Mouse (Mus musculus) colon, adult 2 months (tissue): ENCODE data around the gene 1700125H20Rik. TPM values are rescaled to one million over a fixed set of nuclear protein-coding genes. Genes with fewer than 3 reads are reported as not detected.

Experiments
- polyA plus RNA-seq: library from polyadenylated mRNA; depleted of rRNA; stranded (reverse); fragments of >200 nt; gene quantifications from 2 replicates; pipeline ENCODE4 v1.2.3, GENCODE M21; 2012; rRNA removed

1700125H20Rik gene
- not detected in 2 replicates for polyA plus RNA-seq

GRCm38 (mm10) chr11:85170058-85170740, at the start of gene 1700125H20Rik:
Gene 1700125H20Rik (plus strand): TSS chr11:85170404.

GRCm38 (mm10) chr11:85139581-85140540, 30.3 kb upstream of the 1700125H20Rik start, which contains the start of gene Usp32:
Gene Usp32 (minus strand): TSS chr11:85140161.

Other genes with a start within 250 kb of the 1700125H20Rik start
- gene Car4, start 212.6 kb upstream of the 1700125H20Rik start, polyA plus RNA-seq, result 468 and 519 TPM in 2 replicates
- 2.6 and 3.2 TPM in 2 replicates for gene Usp32, start 30.2 kb upstream of the 1700125H20Rik start, polyA plus RNA-seq
- 8.9 and 9.6 TPM in 2 replicates for gene Appbp2, start 64.7 kb downstream of the 1700125H20Rik start, polyA plus RNA-seq
- gene Ppm1d, start 140.8 kb downstream of the 1700125H20Rik start, polyA plus RNA-seq, result 4.4 and 4.8 TPM in 2 replicates
- gene Bcas3, start 182.8 kb downstream of the 1700125H20Rik start, polyA plus RNA-seq, result 27.7 and 28.5 TPM in 2 replicates